8 mouse cellular contexts compared by ENCODE assay signal in genomic region chr5:134581146-134581545, GRCm38 (mm10). TPM values are rescaled to one million over a fixed set of nuclear protein-coding genes. Genes with fewer than 3 reads are reported as not detected.
DNase-seq lines count a peak whose midpoint lies in the region; ATAC-seq lines count a peak whose summit lies in the region.

Gene Rfc2 (plus strand): TSS chr5:134581366.

- no peak within 1 kb of the TSS for H3K4me2 ChIP-seq in lung, embryonic 15.5 days
- no peak within 1 kb of the TSS for H3K4me2 ChIP-seq in embryonic facial prominence, embryonic 15.5 days (replicated peaks)
- H3K4me2 ChIP-seq in heart, embryonic 16.5 days (ENCODE audit: low read depth, low read length) = no peak within 1 kb of the TSS

- H3K27me3 ChIP-seq in lung, embryonic 15.5 days = no peaks in the 10 kb centered on the region
- H3K27me3 ChIP-seq in embryonic facial prominence, embryonic 15.5 days = no peaks in the 10 kb centered on the region
- no peaks in the 10 kb centered on the region for H3K27me3 ChIP-seq in heart, embryonic 16.5 days (ENCODE audit: control insufficient read depth, insufficient read depth, low read length)

- no peaks in the 10 kb centered on the region for H3K36me3 ChIP-seq in lung, embryonic 15.5 days
- H3K36me3 ChIP-seq in embryonic facial prominence, embryonic 15.5 days = no peaks in the 10 kb centered on the region
- no peaks in the 10 kb centered on the region for H3K36me3 ChIP-seq in heart, embryonic 16.5 days (ENCODE audit: control insufficient read depth, insufficient read depth)

- H3K9ac ChIP-seq in lung, embryonic 15.5 days = 0 out of 2 replicates have a peak within 1 kb of the TSS, but pooled peaks have one; percentile 11
- H3K9ac ChIP-seq in embryonic facial prominence, embryonic 15.5 days = no peak within 1 kb of the TSS
- H3K9ac ChIP-seq in heart, embryonic 16.5 days (ENCODE audit: low read length) = no peak within 1 kb of the TSS

- WGBS in lung, embryonic 15.5 days = 72% methylated on average over 5 of the region's 5 CpGs
- WGBS in embryonic facial prominence, embryonic 15.5 days = 67% methylated on average over 5 of the region's 5 CpGs
- WGBS in heart, embryonic 16.5 days = 84% methylated on average over 5 of the region's 5 CpGs

- peaks cover 14% of the 10 kb centered on the region for H3K4me1 ChIP-seq in lung, embryonic 15.5 days
- peaks cover 16% of the 10 kb centered on the region for H3K4me1 ChIP-seq in embryonic facial prominence, embryonic 15.5 days
- H3K4me1 ChIP-seq in heart, embryonic 16.5 days (ENCODE audit: control insufficient read depth, insufficient read depth, low read length) = peaks cover 8% of the 10 kb centered on the region; the same call in 1 of the 2 replicates

- H3K4me3 ChIP-seq in lung, embryonic 15.5 days = no peak within 1 kb of the TSS
- no peak within 1 kb of the TSS for H3K4me3 ChIP-seq in embryonic facial prominence, embryonic 15.5 days (replicated peaks)
- H3K4me3 ChIP-seq in heart, embryonic 16.5 days (ENCODE audit: low read length) = no peak within 1 kb of the TSS

- DNase-seq in lung, postnatal 10 days = no peak
- peak; percentile 52 for DNase-seq in kidney, postnatal 10 days
- DNase-seq in natural killer cell, adult 2 months (ENCODE audit: low spot score in 2 of 2) = no peak
- DNase-seq in frontal cortex, postnatal 36 days (ENCODE audit: low spot score in 2 of 2) = no peak

- no peaks in the 10 kb centered on the region for H3K9me3 ChIP-seq in lung, embryonic 15.5 days
- H3K9me3 ChIP-seq in embryonic facial prominence, embryonic 15.5 days (replicated peaks) = no peaks in the 10 kb centered on the region
- H3K9me3 ChIP-seq in heart, embryonic 16.5 days (replicated peaks; ENCODE audit: control insufficient read depth, low read length) = no peaks in the 10 kb centered on the region

- ATAC-seq in lung, embryonic 15.5 days (ENCODE audit: borderline replicate concordance, extremely low read depth, low FRiP score, low TSS enrichment) = no peak
- no peak for ATAC-seq in embryonic facial prominence, embryonic 15.5 days (ENCODE audit: insufficient number of reproducible peaks, low FRiP score, low TSS enrichment, low read depth)
- ATAC-seq in heart, embryonic 16.5 days (replicated peaks; ENCODE audit: extremely low read depth, insufficient read depth, low FRiP score) = no peak
- ATAC-seq in megakaryocyte, adult 5-6 weeks (ENCODE audit: poor library complexity, severe bottlenecking) = no peak

- no peak within 1 kb of the TSS for H3K27ac ChIP-seq in lung, embryonic 15.5 days
- peak within 1 kb of the TSS; percentile 58 for H3K27ac ChIP-seq in embryonic facial prominence, embryonic 15.5 days (replicated peaks)
- no peak within 1 kb of the TSS for H3K27ac ChIP-seq in heart, embryonic 16.5 days (ENCODE audit: low read length)

RNA-seq across cellular contexts. Expression of gene Rfc2, which starts in this region (rescaled TPM):
- 292 and 304 TPM in 2 replicates for polyA plus RNA-seq in lung, embryonic 15.5 days (2015; fragmentation: Nextera tagmentation; extraction: Ambion mirVana)
- polyA plus RNA-seq in embryonic facial prominence, embryonic 15.5 days (2015; fragmentation: Nextera tagmentation; extraction: Ambion mirVana) = 234 and 238 TPM in 2 replicates
- polyA plus RNA-seq in heart, embryonic 16.5 days (2015; fragmentation: Nextera tagmentation; extraction: Ambion mirVana) = 190 and 224 TPM in 2 replicates
- 161 and 172 TPM in 2 replicates for total RNA-seq in megakaryocyte, adult 5-6 weeks (2015)
- total RNA-seq in megakaryocyte, adult 5-6 weeks (2017) = 110 and 115 TPM in 2 replicates
